Mouse (Mus musculus) kidney, adult 2 months (tissue): ENCODE measurements around the gene Drg1. TPM values are rescaled to one million over a fixed set of nuclear protein-coding genes. Genes with fewer than 3 reads are reported as not detected.

Source experiments
- DNase-seq: peaks from one replicate; pipeline ENCODE4 v3.0.0; 2021
- H3K27ac ChIP-seq: fragments of 200-500 bp; 2 replicates; pipeline ENCODE4 v1.5.1; 2012; ENCODE audit warnings: low read depth, low read length, control low read depth, inconsistent platforms; ENCODE audit not compliant: insufficient read depth
- H3K27me3 ChIP-seq: fragments of 200-500 bp; replicated peaks from 2 replicates; pipeline ENCODE4 v1.6.1; 2012; ENCODE audit warnings: mild to moderate bottlenecking, moderate library complexity, low read length, inconsistent platforms; ENCODE audit not compliant: control insufficient read depth, insufficient read depth
- H3K36me3 ChIP-seq: fragments of 200-500 bp; 2 replicates; pipeline ENCODE4 v1.6.1; 2012; ENCODE audit warnings: mild to moderate bottlenecking, moderate library complexity, low read length, inconsistent platforms; ENCODE audit not compliant: control insufficient read depth, insufficient read depth
- H3K4me1 ChIP-seq: fragments of 200-500 bp; 2 replicates; pipeline ENCODE4 v1.6.1; 2011; ENCODE audit warnings: low read length; ENCODE audit not compliant: control insufficient read depth, insufficient read depth
- H3K4me3 ChIP-seq: fragments of 200-500 bp; 2 replicates; pipeline ENCODE4 v1.5.1; 2011; ENCODE audit warnings: mild to moderate bottlenecking, low read depth, low read length, control low read depth; ENCODE audit not compliant: insufficient read depth
- CTCF ChIP-seq: fragments of 200-500 bp; conservative IDR thresholded peaks from 2 replicates; pipeline ENCODE4 v1.5.1; 2011; ENCODE audit warnings: low read depth, mild to moderate bottlenecking, control low read depth, low read length, moderate library complexity, mixed read lengths; ENCODE audit not compliant: insufficient read depth, insufficient read length
- POLR2A ChIP-seq: fragments of 200-500 bp; IDR thresholded peaks from one replicate; pipeline ENCODE4 v1.6.1; 2011; ENCODE audit warnings: low read depth, low read length, control low read depth
- WGBS: fragments of 180-500 bp; shearing (Covaris S2); methylation state at CpG from one replicate; pipeline ENCODE4 v1.1.7; 2018; 5-methylcytosine and 5-hydroxymethylcytosine counted together
- polyA plus RNA-seq: library from polyadenylated mRNA; depleted of rRNA; stranded (reverse); fragments of >200 nt; gene quantifications from 2 replicates; pipeline ENCODE4 v1.2.3, GENCODE M21; 2012

Drg1 gene
- polyA plus RNA-seq, 1 experiment = 28.4 TPM

- 91% methylated on average over 4 of the region's 4 CpGs for WGBS
- Histone ChIP-seq H3K27ac (no peak overlapping the region), H3K36me3 (peaks cover 4% of the 10 kb centered on the region), H3K4me3 (no peak overlapping the region), H3K4me1 (peaks cover 10% of the 10 kb centered on the region; the same call in 1 of the 2 replicates), H3K27me3 (no peaks in the 10 kb centered on the region)
- no peak for TF ChIP-seq CTCF
- no peak for TF ChIP-seq POLR2A
- DNase-seq = no peak
Measured at GRCm38 (mm10) chr11:3305821-3306220, 39.6 kb upstream of the Drg1 start.

GRCm38 (mm10) chr11:3302792-3303191 lies 36.6 kb upstream of the Drg1 start:
- WGBS = 34% methylated on average over 4 of the region's 4 CpGs
- Histone ChIP-seq H3K27ac (peak overlapping the region; percentile 30; the same call in 1 of the 2 replicates), H3K36me3 (no peaks in the 10 kb centered on the region; the same call in 1 of the 2 replicates), H3K27me3 (no peaks in the 10 kb centered on the region), H3K4me1 (peaks cover 10% of the 10 kb centered on the region; the same call in 1 of the 2 replicates), H3K4me3 (no peak overlapping the region)
- TF ChIP-seq POLR2A = no peak
- no peak for TF ChIP-seq CTCF
- DNase-seq = peak; percentile 78

- H3K27ac ChIP-seq = no peak overlapping the region
Measured at GRCm38 (mm10) chr11:3302385-3302784, 36.2 kb upstream of the Drg1 start.

GRCm38 (mm10) chr11:3301075-3301474 lies 34.9 kb upstream of the Drg1 start:
- H3K4me3 ChIP-seq = no peak overlapping the region
- H3K36me3 ChIP-seq = no peaks in the 10 kb centered on the region; the same call in 1 of the 2 replicates
- DNase-seq = no peak
- 92% methylated on average over 5 of the region's 5 CpGs for WGBS
- no peak overlapping the region for H3K27ac ChIP-seq
- no peaks in the 10 kb centered on the region for H3K27me3 ChIP-seq
- H3K4me1 ChIP-seq = peaks cover 10% of the 10 kb centered on the region; the same call in 1 of the 2 replicates
- TF ChIP-seq CTCF = no peak
- no peak for TF ChIP-seq POLR2A

More at GRCm38 (mm10) chr11:3302385-3302784, 36.2 kb upstream of the Drg1 start:
- peaks cover 10% of the 10 kb centered on the region; the same call in 1 of the 2 replicates for H3K4me1 ChIP-seq
- 77% methylated on average over 4 of the region's 4 CpGs for WGBS
- no peak for TF ChIP-seq POLR2A
- no peak for TF ChIP-seq CTCF
- no peak overlapping the region for H3K4me3 ChIP-seq
- H3K27me3 ChIP-seq = no peaks in the 10 kb centered on the region
- no peak for DNase-seq
- no peaks in the 10 kb centered on the region; the same call in 1 of the 2 replicates for H3K36me3 ChIP-seq

GRCm38 (mm10) chr11:3298813-3299185 lies 32.6 kb upstream of the Drg1 start:
- no peak overlapping the region for H3K27ac ChIP-seq
- 81% methylated on average over 14 of the region's 14 CpGs for WGBS
- H3K4me1 ChIP-seq = peaks cover 10% of the 10 kb centered on the region; the same call in 1 of the 2 replicates
- H3K27me3 ChIP-seq = no peaks in the 10 kb centered on the region
- peaks cover 3% of the 10 kb centered on the region; the same call in 1 of the 2 replicates for H3K36me3 ChIP-seq
- H3K4me3 ChIP-seq = no peak overlapping the region
- DNase-seq = no peak
- no peak for TF ChIP-seq POLR2A
- TF ChIP-seq CTCF = no peak

GRCm38 (mm10) chr11:3297871-3298812 lies 31.9 kb upstream of the Drg1 start:
- Histone ChIP-seq H3K4me3 (no peak overlapping the region), H3K27me3 (no peaks in the 10 kb centered on the region), H3K27ac (no peak overlapping the region), H3K4me1 (peaks cover 9% of the 10 kb centered on the region; the same call in 1 of the 2 replicates), H3K36me3 (peaks cover 7% of the 10 kb centered on the region; the same call in 1 of the 2 replicates)
- no peak for TF ChIP-seq CTCF
- no peak for TF ChIP-seq POLR2A
- DNase-seq = no peak
- 80% methylated on average over 10 of the region's 10 CpGs for WGBS

GRCm38 (mm10) chr11:3296056-3296455 lies 29.8 kb upstream of the Drg1 start:
- Histone ChIP-seq H3K36me3 (peaks cover 7% of the 10 kb centered on the region; the same call in 1 of the 2 replicates), H3K27me3 (no peaks in the 10 kb centered on the region), H3K27ac (no peak overlapping the region), H3K4me3 (no peak overlapping the region), H3K4me1 (peaks cover 8% of the 10 kb centered on the region)
- TF ChIP-seq POLR2A (no peak), CTCF (no peak)
- no peak for DNase-seq
- 58% methylated on average over 5 of the region's 5 CpGs for WGBS
